ENCODE assay signal across 23 mouse cellular contexts in genomic region chr19:56936253-56936652, GRCm38 (mm10).
DNase-seq lines count a peak whose midpoint lies in the region; ATAC-seq and TF ChIP-seq lines count a peak whose summit lies in the region.
"Had no signal": no experiment of that assay in that cellular context is flagged by ENCODE, and none has a peak within 500 bp of the region (broad histone marks: within the 10 kb centered on the region; RNA-seq: fewer than 3 reads in every experiment).

No protein-coding gene starts in this region.

- 0 out of 2 replicates have a peak overlapping the region, but pooled peaks have one; percentile 10 for H3K4me3 ChIP-seq in E14TG2a.4 (replicated peaks; ENCODE audit: low read length)
- no peak overlapping the region for H3K4me3 ChIP-seq in cerebellum, adult 2 months (replicated peaks; ENCODE audit: insufficient read depth, low read depth, low read length)
- no peak overlapping the region for H3K4me3 ChIP-seq in forebrain, embryonic 11.5 days (ENCODE audit: low read depth, low read length)
- H3K4me3 ChIP-seq: erythroblast, embryonic 14.5 days; forebrain, embryonic 12.5 days; heart, embryonic 10.5 days; heart, embryonic 15.5 days; hindbrain, embryonic 12.5 days; limb, embryonic 12.5 days; lung, embryonic 15.5 days; midbrain, embryonic 10.5 days had no signal

- peaks cover 6% of the 10 kb centered on the region for H3K9me3 ChIP-seq in E14TG2a.4 (ENCODE audit: low read length)
- no peaks in the 10 kb centered on the region for H3K9me3 ChIP-seq in forebrain, embryonic 11.5 days (ENCODE audit: control insufficient read depth, low read length)
- H3K9me3 ChIP-seq: forebrain, embryonic 12.5 days; heart, embryonic 10.5 days; heart, embryonic 15.5 days; hindbrain, embryonic 12.5 days; limb, embryonic 12.5 days; lung, embryonic 15.5 days; midbrain, embryonic 10.5 days had no signal

- no peak overlapping the region for H3K4me2 ChIP-seq in forebrain, embryonic 11.5 days (ENCODE audit: low read depth, low read length, severe bottlenecking)
- H3K4me2 ChIP-seq: forebrain, embryonic 12.5 days; heart, embryonic 15.5 days; hindbrain, embryonic 12.5 days; limb, embryonic 12.5 days; lung, embryonic 15.5 days had no signal

- TF ChIP-seq CTCF in E14TG2a.4 (conservative IDR thresholded peaks at IDR 0.05; ENCODE audit: low read length), result no peak
- TF ChIP-seq CTCF in cerebellum, adult 2 months (IDR thresholded peaks at IDR 0.05; ENCODE audit: borderline replicate concordance, insufficient read depth, low read depth, low read length), result no peak

- DNase-seq in cerebellum, adult 11 months, result peak; percentile 50
- DNase-seq in cerebellum, adult 8-10 months, result no peak
- DNase-seq in cerebellum, adult 2 months, result peak; percentile 65 to 82
- peak; percentile 68 to 74 for DNase-seq in cerebellum, postnatal 25 days
- DNase-seq in layer of hippocampus, postnatal 25 days (ENCODE audit: extremely low spot score in 1 of 2, low spot score in 1 of 2), result no peak
- DNase-seq in forebrain, embryonic 11.5 days (ENCODE audit: low spot score), result no peak
- DNase-seq: adrenal gland, postnatal 10 days; forebrain, postnatal 0 days; gastrocnemius, postnatal 10 days; spleen, adult 18-20 months; thymus, adult 18-20 months had no signal

- TF ChIP-seq POLR2A in cerebellum, adult 2 months (IDR thresholded peaks at IDR 0.05; ENCODE audit: borderline replicate concordance, insufficient read depth, low read length), result no peak

- peak overlapping the region; percentile 54 for H3K27ac ChIP-seq in cerebellum, adult 2 months (ENCODE audit: insufficient read depth, low read length)
- no peak overlapping the region for H3K27ac ChIP-seq in forebrain, embryonic 11.5 days (ENCODE audit: low read depth, low read length)
- H3K27ac ChIP-seq: forebrain, embryonic 12.5 days; heart, embryonic 15.5 days; hindbrain, embryonic 12.5 days; limb, embryonic 12.5 days; lung, embryonic 15.5 days; midbrain, embryonic 10.5 days had no signal

- peaks cover 9% of the 10 kb centered on the region; the same call in 1 of the 2 replicates for H3K27me3 ChIP-seq in E14TG2a.4 (ENCODE audit: insufficient read depth, low read length)
- no peaks in the 10 kb centered on the region for H3K27me3 ChIP-seq in cerebellum, adult 2 months (ENCODE audit: control insufficient read depth, insufficient read depth, low read length)
- H3K27me3 ChIP-seq in forebrain, embryonic 11.5 days (ENCODE audit: control insufficient read depth, insufficient read depth, low read length), result no peaks in the 10 kb centered on the region
- H3K27me3 ChIP-seq: forebrain, embryonic 12.5 days; heart, embryonic 15.5 days; hindbrain, embryonic 12.5 days; lung, embryonic 15.5 days; Patski had no signal

- ATAC-seq in forebrain, embryonic 11.5 days (replicated peaks; ENCODE audit: low FRiP score), result no peak
- ATAC-seq: forebrain, postnatal 0 days; intestine, embryonic 16.5 days; midbrain, embryonic 16.5 days; Patski had no signal

- peaks cover 39% of the 10 kb centered on the region for H3K4me1 ChIP-seq in E14TG2a.4 (replicated peaks; ENCODE audit: low read depth, low read length)
- H3K4me1 ChIP-seq in cerebellum, adult 2 months (ENCODE audit: control insufficient read depth, insufficient read depth, low read length), result peaks cover 50% of the 10 kb centered on the region
- H3K4me1 ChIP-seq in forebrain, embryonic 11.5 days (replicated peaks; ENCODE audit: control insufficient read depth, insufficient read depth, low read length), result no peaks in the 10 kb centered on the region
- H3K4me1 ChIP-seq: lung, embryonic 15.5 days had no signal

- H3K9ac ChIP-seq in forebrain, embryonic 11.5 days (ENCODE audit: low read length), result no peak overlapping the region
- H3K9ac ChIP-seq: forebrain, embryonic 12.5 days; forebrain, postnatal 0 days; heart, embryonic 15.5 days; hindbrain, embryonic 12.5 days; limb, embryonic 12.5 days; lung, embryonic 15.5 days had no signal

- no peaks in the 10 kb centered on the region for H3K36me3 ChIP-seq in E14TG2a.4 (ENCODE audit: insufficient read depth, low read length)
- no peaks in the 10 kb centered on the region for H3K36me3 ChIP-seq in forebrain, embryonic 11.5 days (ENCODE audit: control insufficient read depth, insufficient read depth, low read length)
- H3K36me3 ChIP-seq: forebrain, embryonic 12.5 days; heart, embryonic 10.5 days; heart, embryonic 15.5 days; hindbrain, embryonic 12.5 days; limb, embryonic 12.5 days; midbrain, embryonic 10.5 days had no signal

- WGBS in cerebellum, adult 2 months, result 16% methylated on average over 8 of the region's 8 CpGs
- 97% methylated on average over 8 of the region's 8 CpGs for WGBS in forebrain, embryonic 11.5 days

Comparison
In these comparisons a context has a peak if more than half of its experiments do, and no peak if none do; other contexts are left out.
1. DNase-seq: peak in cerebellum, adult 11 months (single experiment), cerebellum, adult 2 months (2 of 2) and cerebellum, postnatal 25 days (2 of 2); none in cerebellum, adult 8-10 months (single experiment), layer of hippocampus, postnatal 25 days (0 of 2) and forebrain, embryonic 11.5 days (single experiment).